Mouse (Mus musculus) neural tube, embryonic 13.5 days (tissue): ENCODE results near the gene Pm20d1. TPM values are rescaled to one million over a fixed set of nuclear protein-coding genes. Genes with fewer than 3 reads are reported as not detected.

Source experiments
- ATAC-seq: fragments of 200-750 bp; cut with Nextera tagmentation; 2 replicates; pipeline ENCODE4 v1.8.0; 2017; ENCODE audit warnings: low read depth, mild to moderate bottlenecking, moderate TSS enrichment, moderate library complexity
- H3K27ac ChIP-seq: fragments of 300-500 bp; sonication (generic); replicated peaks from 2 replicates; pipeline ENCODE4 v1.5.1; 2015; ENCODE audit warnings: moderate library complexity, mild to moderate bottlenecking, inconsistent platforms
- H3K27me3 ChIP-seq: fragments of 300-500 bp; sonication (generic); 2 replicates; pipeline ENCODE4 v1.6.1; 2015; ENCODE audit warnings: mild to moderate bottlenecking, inconsistent platforms
- H3K36me3 ChIP-seq: fragments of 300-500 bp; sonication (generic); 2 replicates; pipeline ENCODE4 v1.6.1; 2015; ENCODE audit warnings: mild to moderate bottlenecking, inconsistent platforms
- H3K4me1 ChIP-seq: fragments of 300-500 bp; sonication (generic); replicated peaks from 2 replicates; pipeline ENCODE4 v1.6.1; 2015; ENCODE audit warnings: inconsistent platforms
- H3K4me2 ChIP-seq: fragments of 300-500 bp; sonication (generic); 2 replicates; pipeline ENCODE4 v1.6.1; 2015; ENCODE audit warnings: inconsistent platforms, mild to moderate bottlenecking, moderate library complexity
- H3K4me3 ChIP-seq: fragments of 300-500 bp; sonication (generic); 2 replicates; pipeline ENCODE4 v1.5.1; 2015; ENCODE audit warnings: mild to moderate bottlenecking, inconsistent platforms
- H3K9ac ChIP-seq: fragments of 300-500 bp; sonication (generic); 2 replicates; pipeline ENCODE4 v1.6.1; 2015; ENCODE audit warnings: moderate library complexity, mild to moderate bottlenecking, inconsistent platforms
- H3K9me3 ChIP-seq: fragments of 300-500 bp; sonication (generic); 2 replicates; pipeline ENCODE4 v1.6.1; 2016; ENCODE audit warnings: inconsistent platforms
- WGBS: fragments of 180-500 bp; shearing (Covaris S2); methylation state at CpG from one replicate; pipeline ENCODE4 v1.1.7; 2015; 5-methylcytosine and 5-hydroxymethylcytosine counted together
- polyA plus RNA-seq: library from polyadenylated mRNA; unstranded; fragments of >200 nt; fragmentation: Nextera tagmentation; extraction: Ambion mirVana; gene quantifications from 2 replicates; pipeline ENCODE4 v1.2.1, GENCODE M21; 2015

The Pm20d1 gene
- polyA plus RNA-seq, 1 experiment from 2014 or later: 0.14 TPM

- Histone ChIP-seq H3K27ac (no peak overlapping the region), H3K36me3 (no peaks in the 10 kb centered on the region), H3K4me1 (peaks cover 5% of the 10 kb centered on the region; the same call in 1 of the 2 replicates), H3K4me2 (no peak overlapping the region), H3K9me3 (no peaks in the 10 kb centered on the region), H3K9ac (no peak overlapping the region), H3K27me3 (peaks cover 7% of the 10 kb centered on the region; the same call in 1 of the 2 replicates), H3K4me3 (no peak overlapping the region)
- ATAC-seq: no peak
- 94% methylated on average over 1 of the region's 1 CpGs for WGBS
Measured at GRCm38 (mm10) chr1:131822856-131823492, 25.8 kb downstream of the Pm20d1 start.

GRCm38 (mm10) chr1:131823563-131823962, 26.4 kb downstream of the Pm20d1 start:
- Histone ChIP-seq H3K4me2 (no peak overlapping the region), H3K4me3 (no peak overlapping the region), H3K9ac (no peak overlapping the region), H3K27ac (no peak overlapping the region), H3K9me3 (no peaks in the 10 kb centered on the region), H3K36me3 (no peaks in the 10 kb centered on the region), H3K4me1 (peaks cover 7% of the 10 kb centered on the region), H3K27me3 (peaks cover 7% of the 10 kb centered on the region; the same call in 1 of the 2 replicates)
- ATAC-seq: no peak
- WGBS: 57% methylated on average over 5 of the region's 5 CpGs

DNA sequence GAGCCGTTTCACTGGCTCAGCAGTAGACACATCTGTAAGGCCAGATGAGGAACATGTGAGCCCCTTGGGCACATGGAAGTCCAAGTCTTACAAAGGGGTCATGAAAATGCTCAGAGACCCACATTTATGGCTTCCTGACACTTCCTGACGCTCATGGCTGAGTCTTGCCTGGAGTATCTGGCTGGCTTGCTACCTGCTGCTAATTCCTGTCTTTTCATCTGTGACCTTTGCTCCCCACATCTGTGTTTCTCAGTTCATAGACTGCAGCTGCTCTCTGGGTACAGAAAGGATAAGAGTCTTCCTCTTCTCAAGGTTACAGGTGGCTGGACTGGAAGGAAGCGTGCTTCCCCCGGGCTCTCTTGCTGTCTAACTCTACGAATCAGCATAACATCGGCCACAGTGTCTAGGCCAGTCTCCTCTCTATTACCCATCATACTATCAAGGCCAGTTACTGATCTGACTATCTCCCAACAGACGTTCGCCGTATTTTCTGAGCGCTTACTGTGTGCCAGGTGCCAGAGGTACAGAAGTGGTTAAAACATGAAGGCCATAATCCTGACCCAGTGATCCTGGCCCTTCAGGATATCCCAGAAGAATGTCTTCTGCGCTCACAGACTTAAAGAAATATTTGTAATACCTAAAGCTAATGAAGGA, 27.5 kb downstream of the Pm20d1 start:
- no peaks in the 10 kb centered on the region for H3K9me3 ChIP-seq
- no peak for ATAC-seq
- 0 out of 2 replicates have a peak, but pooled peaks cover 4% of the 10 kb centered on the region for H3K27me3 ChIP-seq
- WGBS: 86% methylated on average over 11 of the region's 11 CpGs
- H3K4me1 ChIP-seq: peaks cover 18% of the 10 kb centered on the region
- H3K4me3 ChIP-seq: no peak overlapping the region
- no peak overlapping the region for H3K4me2 ChIP-seq
- H3K36me3 ChIP-seq: no peaks in the 10 kb centered on the region
- H3K9ac ChIP-seq: no peak overlapping the region
- H3K27ac ChIP-seq: no peak overlapping the region

DNA sequence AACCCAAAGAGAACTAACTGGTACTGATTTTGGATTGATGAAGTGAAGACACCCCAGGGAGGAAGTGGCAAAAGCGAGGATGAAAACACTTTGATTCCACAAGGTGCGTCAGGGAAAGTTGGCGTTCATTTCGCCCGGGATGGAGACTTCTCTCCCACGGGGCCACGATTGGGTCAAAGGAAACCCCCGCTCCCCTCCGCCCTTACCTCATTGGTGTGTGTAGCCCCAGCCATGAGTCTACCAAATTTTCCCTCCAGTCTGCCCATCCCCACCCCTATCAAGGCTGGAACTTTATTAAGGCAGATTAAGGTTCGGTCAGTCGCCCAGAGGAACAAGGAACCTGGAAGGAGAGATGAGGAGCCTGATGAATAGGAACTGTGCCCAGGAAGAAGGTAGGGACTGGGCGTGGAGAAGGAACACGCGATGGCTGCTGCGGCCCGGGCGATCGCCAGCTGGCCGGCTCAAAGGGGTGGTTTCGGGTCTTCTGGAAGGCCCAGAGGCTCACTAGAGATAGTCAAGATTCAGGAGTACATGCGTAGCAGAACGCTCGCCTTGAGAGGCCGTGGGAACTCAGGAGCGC, 30.1 kb downstream of the Pm20d1 start, which contains the start of gene Slc41a1:
Gene Slc41a1 (plus strand): TSS at position 287 of the 580 bp plus-strand sequence.
- 3% methylated on average over 25 of the region's 25 CpGs for WGBS
- H3K4me1 ChIP-seq: peaks cover 45% of the 10 kb centered on the region
- peak within 1 kb of the TSS; percentile 77 for H3K9ac ChIP-seq
- 0 out of 2 replicates have a peak, but pooled peaks cover 4% of the 10 kb centered on the region for H3K27me3 ChIP-seq
- peak within 1 kb of the TSS; percentile 83 for H3K27ac ChIP-seq
- peak within 1 kb of the TSS; percentile 76 for H3K4me2 ChIP-seq
- H3K36me3 ChIP-seq: peaks cover 7% of the 10 kb centered on the region; the same call in 1 of the 2 replicates
- H3K9me3 ChIP-seq: no peaks in the 10 kb centered on the region
- peak; percentile 70 for ATAC-seq
- H3K4me3 ChIP-seq: peak within 1 kb of the TSS; percentile 76

DNA sequence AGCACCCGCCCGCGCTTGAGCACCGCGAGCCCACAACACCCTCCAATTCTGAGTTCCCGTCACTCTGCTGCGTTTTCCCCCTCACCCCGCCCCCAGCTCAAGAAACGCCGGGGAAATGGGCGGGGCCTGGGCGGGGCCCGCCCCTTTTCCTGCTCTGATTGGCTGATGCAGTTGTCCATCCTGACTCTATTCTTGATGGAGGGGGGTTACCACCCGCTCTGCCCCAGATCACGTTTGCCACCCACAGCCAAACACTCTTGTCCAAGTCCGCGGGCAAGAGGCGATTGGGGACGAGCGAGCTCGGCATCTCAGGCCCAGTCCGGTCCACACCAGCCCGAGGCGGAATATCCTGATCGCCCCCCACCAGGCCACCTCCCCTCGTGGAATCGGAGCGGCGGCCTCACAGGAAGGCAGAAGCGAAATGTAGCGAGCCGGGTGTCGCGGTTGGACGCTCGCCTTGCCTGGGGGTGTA, 30.6 kb downstream of the Pm20d1 start:
- Histone ChIP-seq H3K36me3 (peaks cover 7% of the 10 kb centered on the region; the same call in 1 of the 2 replicates), H3K27me3 (0 out of 2 replicates have a peak, but pooled peaks cover 4% of the 10 kb centered on the region), H3K4me1 (peaks cover 46% of the 10 kb centered on the region), H3K9me3 (no peaks in the 10 kb centered on the region), H3K4me2 (peak overlapping the region; percentile 76), H3K4me3 (peak overlapping the region; percentile 76), H3K27ac (peak overlapping the region; percentile 83), H3K9ac (peak overlapping the region; percentile 77)
- WGBS: under 1% methylated on average over 36 of the region's 36 CpGs
- ATAC-seq: peak; percentile 96

GRCm38 (mm10) chr1:131828297-131829126, 31.3 kb downstream of the Pm20d1 start:
- H3K4me3 ChIP-seq: peak overlapping the region; percentile 76
- WGBS: 3% methylated on average over 21 of the region's 22 CpGs
- ATAC-seq: peak; percentile 70; the same call in 1 of the 2 replicates
- H3K4me1 ChIP-seq: peaks cover 52% of the 10 kb centered on the region
- peak overlapping the region; percentile 76 for H3K4me2 ChIP-seq
- 0 out of 2 replicates have a peak, but pooled peaks cover 4% of the 10 kb centered on the region for H3K27me3 ChIP-seq
- H3K9me3 ChIP-seq: no peaks in the 10 kb centered on the region
- H3K9ac ChIP-seq: peak overlapping the region; percentile 77
- H3K27ac ChIP-seq: peak overlapping the region; percentile 83; the same call in 1 of the 2 replicates
- peaks cover 7% of the 10 kb centered on the region; the same call in 1 of the 2 replicates for H3K36me3 ChIP-seq

GRCm38 (mm10) chr1:131829279-131829678, 32.1 kb downstream of the Pm20d1 start:
- Histone ChIP-seq H3K9ac (peak overlapping the region; percentile 77), H3K27ac (no peak overlapping the region), H3K4me3 (peak overlapping the region; percentile 76), H3K27me3 (0 out of 2 replicates have a peak, but pooled peaks cover 4% of the 10 kb centered on the region), H3K9me3 (no peaks in the 10 kb centered on the region), H3K4me2 (peak overlapping the region; percentile 76), H3K4me1 (peaks cover 56% of the 10 kb centered on the region), H3K36me3 (peaks cover 11% of the 10 kb centered on the region)
- no peak for ATAC-seq
- WGBS: 43% methylated on average over 5 of the region's 5 CpGs

GRCm38 (mm10) chr1:131830561-131830960, 33.4 kb downstream of the Pm20d1 start:
- Histone ChIP-seq H3K27ac (no peak overlapping the region), H3K27me3 (0 out of 2 replicates have a peak, but pooled peaks cover 4% of the 10 kb centered on the region), H3K36me3 (peaks cover 11% of the 10 kb centered on the region), H3K4me3 (no peak overlapping the region), H3K4me2 (peak overlapping the region; percentile 76), H3K9ac (0 out of 2 replicates have a peak overlapping the region, but pooled peaks have one; percentile 41), H3K9me3 (no peaks in the 10 kb centered on the region), H3K4me1 (peaks cover 56% of the 10 kb centered on the region)
- ATAC-seq: no peak
- WGBS: 85% methylated on average over 15 of the region's 15 CpGs

- H3K4me1 ChIP-seq: peaks cover 56% of the 10 kb centered on the region
- H3K9me3 ChIP-seq: no peaks in the 10 kb centered on the region
- 0 out of 2 replicates have a peak, but pooled peaks cover 4% of the 10 kb centered on the region for H3K27me3 ChIP-seq
- ATAC-seq: no peak
- peak overlapping the region; percentile 41 for H3K9ac ChIP-seq
- H3K27ac ChIP-seq: no peak overlapping the region
- no peak overlapping the region for H3K4me3 ChIP-seq
- H3K4me2 ChIP-seq: peak overlapping the region; percentile 76
- H3K36me3 ChIP-seq: peaks cover 11% of the 10 kb centered on the region
- WGBS: 82% methylated on average over 8 of the region's 8 CpGs
Measured at GRCm38 (mm10) chr1:131830971-131831641, 33.9 kb downstream of the Pm20d1 start.

- ATAC-seq: no peak
- WGBS: 80% methylated on average over 3 of the region's 3 CpGs
- H3K27me3 ChIP-seq: no peaks in the 10 kb centered on the region
- peaks cover 27% of the 10 kb centered on the region for H3K36me3 ChIP-seq
- no peak overlapping the region for H3K27ac ChIP-seq
- H3K9me3 ChIP-seq: no peaks in the 10 kb centered on the region
- H3K9ac ChIP-seq: no peak overlapping the region
- no peak overlapping the region for H3K4me3 ChIP-seq
- peaks cover 14% of the 10 kb centered on the region for H3K4me1 ChIP-seq
- no peak overlapping the region for H3K4me2 ChIP-seq
Measured at GRCm38 (mm10) chr1:131837035-131837434, 39.9 kb downstream of the Pm20d1 start.

- ATAC-seq: no peak
- H3K27ac ChIP-seq: no peak overlapping the region
- H3K36me3 ChIP-seq: peaks cover 42% of the 10 kb centered on the region
- H3K4me2 ChIP-seq: no peak overlapping the region
- H3K9ac ChIP-seq: no peak overlapping the region
- WGBS: 81% methylated on average over 5 of the region's 5 CpGs
- no peaks in the 10 kb centered on the region for H3K9me3 ChIP-seq
- H3K27me3 ChIP-seq: no peaks in the 10 kb centered on the region
- H3K4me1 ChIP-seq: peaks cover 5% of the 10 kb centered on the region
- H3K4me3 ChIP-seq: no peak overlapping the region
Measured at GRCm38 (mm10) chr1:131838542-131838941, 41.4 kb downstream of the Pm20d1 start.
